Mouse (Mus musculus): ENCODE data around the gene Rps6ka1.

Gene Rps6ka1

GRCm38 (mm10) chr4:133879145-133879902 is 8.3 kb downstream of the Rps6ka1 start:
- POLR2A ChIA-PET: interaction anchor here (0.6 to 16.0 kb wide), 44 partner anchors 8 to 526 kb away, joined by 3 to 421 read pairs (median 4); partner anchors contain the start of genes Rps6ka1 (in 4 of the 4), Hmgn2 (in 2 of the 4) and Wdtc1 (in 1 of the 4)

GRCm38 (mm10) chr4:133877850-133878755 is 9.5 kb downstream of the Rps6ka1 start:
- CTCF ChIA-PET: interaction anchor here (0.5 to 3.8 kb wide), 33 partner anchors 9 to 848 kb away, joined by 3 to 25 read pairs (median 4); partner anchors contain the start of genes Rps6ka1 (in 4 of the 4) and Zdhhc18 (in 1 of the 4)
- POLR2A ChIA-PET: interaction anchor here (0.5 to 16.0 kb wide), 49 partner anchors 7 to 525 kb away, joined by 3 to 421 read pairs (median 4); partner anchors contain the start of genes Rps6ka1 (in 4 of the 4), Hmgn2 (in 2 of the 4) and Wdtc1 (in 1 of the 4)

More at GRCm38 (mm10) chr4:133879145-133879902, 8.3 kb downstream of the Rps6ka1 start:
- CTCF ChIA-PET: interaction anchor here (0.5 to 3.8 kb wide), 31 partner anchors 8 to 847 kb away, joined by 3 to 25 read pairs (median 4); partner anchors contain the start of gene Rps6ka1 (in 3 of the 4)

- CTCF ChIA-PET: interaction anchor here in 3 of 4 experiments (0.6 to 1.3 kb wide), 3 partner anchors 22 to 1314 kb away, joined by 3 to 7 read pairs (median 3); no protein-coding TSS in a partner anchor
- POLR2A ChIA-PET: interaction anchor here in 2 of 4 experiments (0.5 to 16.0 kb wide), 14 partner anchors 10 to 81 kb away, joined by 3 to 408 read pairs (median 4); no protein-coding TSS in a partner anchor
Observed at GRCm38 (mm10) chr4:133874865-133875517, 12.6 kb downstream of the Rps6ka1 start.

GRCm38 (mm10) chr4:133873926-133874864 is 13.4 kb downstream of the Rps6ka1 start:
- CTCF ChIA-PET: interaction anchor here in 3 of 4 experiments (0.5 to 1.3 kb wide), 4 partner anchors 21 to 682 kb away, joined by 3 to 5 read pairs (median 4); no protein-coding TSS in a partner anchor
- POLR2A ChIA-PET: interaction anchor here in 3 of 4 experiments (0.6 to 16.0 kb wide), 17 partner anchors 9 to 1034 kb away, joined by 3 to 408 read pairs (median 4); no protein-coding TSS in a partner anchor

GRCm38 (mm10) chr4:133873431-133873851 is 14.2 kb downstream of the Rps6ka1 start:
- ChIA-PET POLR2A (interaction anchor here in 3 of 4 experiments (0.7 to 16.0 kb wide), 10 partner anchors 9 to 1035 kb away, joined by 3 to 408 read pairs (median 6); no protein-coding TSS in a partner anchor), CTCF (interaction anchor here in 1 of 4 experiments (1.0 kb wide), 1 partner anchor 682 kb away, joined by 5 read pairs; no protein-coding TSS in a partner anchor)

- ChIA-PET POLR2A (interaction anchor here in 3 of 4 experiments (1.0 to 9.8 kb wide), 9 partner anchors 8 to 89 kb away, joined by 3 to 97 read pairs (median 9); no protein-coding TSS in a partner anchor), CTCF (interaction anchor here in 1 of 4 experiments (1.0 kb wide), 1 partner anchor 683 kb away, joined by 5 read pairs; no protein-coding TSS in a partner anchor)
Observed at GRCm38 (mm10) chr4:133872812-133873300, 14.7 kb downstream of the Rps6ka1 start.

GRCm38 (mm10) chr4:133872222-133872811 is 15.3 kb downstream of the Rps6ka1 start:
- POLR2A ChIA-PET: interaction anchor here in 3 of 4 experiments (0.6 to 9.8 kb wide), 16 partner anchors 8 to 247 kb away, joined by 3 to 97 read pairs (median 4); partner anchors contain the start of gene Rps6ka1 (in 1 of the 3)
- CTCF ChIA-PET: interaction anchor here in 2 of 4 experiments (0.6 to 1.1 kb wide), 5 partner anchors 11 to 103 kb away, joined by 3 to 5 read pairs (median 4); no protein-coding TSS in a partner anchor

- CTCF ChIA-PET: interaction anchor here in 2 of 4 experiments (1.0 to 2.3 kb wide), 8 partner anchors 13 to 259 kb away, joined by 3 to 19 read pairs (median 4); no protein-coding TSS in a partner anchor
- POLR2A ChIA-PET: interaction anchor here (0.5 to 9.8 kb wide), 32 partner anchors 8 to 444 kb away, joined by 3 to 97 read pairs (median 4); partner anchors contain the start of gene Rps6ka1 (in 1 of the 4)
Observed at GRCm38 (mm10) chr4:133865231-133865630, 22.4 kb downstream of the Rps6ka1 start.

- POLR2A ChIA-PET: interaction anchor here (0.5 to 9.8 kb wide), 39 partner anchors 8 to 443 kb away, joined by 3 to 97 read pairs (median 3); partner anchors contain the start of genes Pigv (in 1 of the 4) and Rps6ka1 (in 1 of the 4)
- CTCF ChIA-PET: interaction anchor here in 3 of 4 experiments (0.5 to 2.3 kb wide), 14 partner anchors 14 to 480 kb away, joined by 3 to 19 read pairs (median 4); no protein-coding TSS in a partner anchor
Observed at GRCm38 (mm10) chr4:133864380-133864981, 23.1 kb downstream of the Rps6ka1 start.

- ChIA-PET POLR2A (interaction anchor here in 3 of 4 experiments (0.6 to 9.8 kb wide), 31 partner anchors 7 to 443 kb away, joined by 3 to 97 read pairs (median 4); partner anchors contain the start of genes Pigv (in 1 of the 3) and Rps6ka1 (in 1 of the 3)), CTCF (interaction anchor here in 3 of 4 experiments (0.5 to 2.3 kb wide), 11 partner anchors 14 to 481 kb away, joined by 3 to 19 read pairs (median 5); no protein-coding TSS in a partner anchor)
Observed at GRCm38 (mm10) chr4:133863795-133864379, 23.7 kb downstream of the Rps6ka1 start.

GRCm38 (mm10) chr4:133857527-133857926 is 30.1 kb downstream of the Rps6ka1 start:
- CTCF ChIA-PET: interaction anchor here in 2 of 4 experiments (0.6 to 1.4 kb wide), 6 partner anchors 10 to 186 kb away, joined by 3 to 5 read pairs (median 4); no protein-coding TSS in a partner anchor
- POLR2A ChIA-PET: interaction anchor here (0.5 to 1.9 kb wide), 11 partner anchors 10 to 377 kb away, joined by 3 to 6 read pairs (median 3); partner anchors contain the start of gene Tent5b (in 1 of the 4)

- ChIA-PET CTCF (interaction anchor here (0.6 to 1.7 kb wide), 6 partner anchors 9 to 341 kb away, joined by 3 to 15 read pairs (median 4); no protein-coding TSS in a partner anchor), POLR2A (interaction anchor here in 3 of 4 experiments (0.7 to 3.3 kb wide), 10 partner anchors 9 to 195 kb away, joined by 3 to 15 read pairs (median 6); no protein-coding TSS in a partner anchor)
Observed at GRCm38 (mm10) chr4:133854621-133855020, 33.0 kb downstream of the Rps6ka1 start.

- ChIA-PET POLR2A (interaction anchor here in 3 of 4 experiments (0.5 to 3.3 kb wide), 13 partner anchors 9 to 193 kb away, joined by 3 to 15 read pairs (median 5); no protein-coding TSS in a partner anchor), CTCF (interaction anchor here in 3 of 4 experiments (0.6 to 1.8 kb wide), 5 partner anchors 12 to 368 kb away, joined by 3 to 5 read pairs (median 4); no protein-coding TSS in a partner anchor)
Observed at GRCm38 (mm10) chr4:133853630-133854029, 34.0 kb downstream of the Rps6ka1 start.

Data from embryonic stem cell, embryonic (primary cell).